Mouse (Mus musculus) erythroblast, adult 5-6 weeks (primary cell): ENCODE data around the gene Gpr176. TPM values are rescaled to one million over a fixed set of nuclear protein-coding genes. Genes with fewer than 3 reads are reported as not detected.
"Not testable (repeated sequence)": the region's sequence is repeated elsewhere in the genome, so short reads cannot be mapped to it uniquely, and the experiment has no call there.

ENCODE experiments used
- ATAC-seq: replicated peaks from 2 replicates; pipeline ENCODE4 v1.8.0; 2016; ENCODE audit warnings: moderate number of reproducible peaks, mild to moderate bottlenecking, moderate TSS enrichment, inconsistent platforms; ENCODE audit not compliant: poor library complexity, low FRiP score, severe bottlenecking
- total RNA-seq, 2 experiments: library from RNA; stranded (forward) in 1 of 2; stranded (reverse) in 1 of 2; fragments of 150-400 nt in 1 of 2; fragments of 200-764, 138-1000 nt in 1 of 2; gene quantifications; 2 replicates each; pipeline versions ENCODE4 v1.2.3 to v1.2.4; 2015 to 2017; ENCODE audit warnings: low replicate concordance in 2 of 2

Gene Gpr176
- total RNA-seq, 2 experiments from 2014 or later: not detected

DNA sequence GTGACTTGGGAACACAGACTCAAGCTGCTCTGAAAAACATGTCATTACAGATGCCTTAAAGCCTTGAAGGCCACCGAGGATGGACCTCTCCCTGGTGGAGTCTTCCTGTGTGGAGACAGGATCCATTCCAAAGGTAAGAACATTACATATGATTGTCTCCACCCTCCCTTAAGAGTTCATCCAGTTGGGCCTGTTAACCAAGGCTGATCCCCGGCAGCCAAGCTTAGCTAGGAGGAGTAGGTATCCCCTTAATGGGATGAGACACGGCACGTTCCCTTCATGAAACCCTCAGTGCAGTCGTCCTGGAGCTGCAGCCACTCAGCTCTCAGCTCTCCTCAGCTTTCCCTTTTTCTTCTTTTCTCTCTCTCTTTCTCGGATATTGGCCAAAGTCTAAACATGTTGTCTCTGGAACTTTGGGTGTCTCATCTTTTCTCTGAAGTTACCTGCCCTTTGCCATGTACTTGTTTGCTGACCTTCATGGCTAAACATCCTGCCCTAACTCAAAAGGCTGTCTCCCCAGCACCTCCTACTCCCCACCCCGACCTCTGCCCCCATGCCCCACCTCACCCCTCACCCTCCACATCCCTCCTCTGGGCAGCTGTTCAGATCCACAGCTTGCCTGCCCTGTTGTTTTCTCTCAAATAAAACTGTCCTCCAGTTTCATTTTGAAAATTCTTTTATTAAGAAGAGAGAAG is 67.2 kb downstream of the Gpr176 start:
- no peak for ATAC-seq

DNA sequence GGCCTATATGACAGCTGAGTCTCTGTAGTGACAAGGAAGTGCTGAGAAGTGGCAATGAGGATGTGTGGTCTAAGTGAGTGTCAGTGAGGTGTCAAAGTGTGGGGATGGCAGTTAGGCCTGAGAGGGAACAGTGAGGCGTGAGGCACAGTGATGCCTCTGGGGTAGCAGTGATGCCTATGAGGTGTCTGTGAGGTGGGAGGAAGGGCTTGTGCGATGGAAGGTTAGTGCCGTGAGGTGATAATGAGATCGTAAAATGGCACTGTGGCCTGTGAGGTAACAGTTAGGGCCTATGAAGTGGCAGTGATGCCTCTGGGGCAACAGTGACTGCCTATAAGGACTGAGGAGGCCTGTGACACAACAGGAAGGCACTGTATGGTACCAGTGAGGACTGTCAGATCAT is 69.8 kb downstream of the Gpr176 start:
- no peak; the same call in 1 of the 2 replicates for ATAC-seq

- ATAC-seq: no peak
Observed at GRCm38 (mm10) chr2:118301656-118302055, 71.6 kb downstream of the Gpr176 start.

GRCm38 (mm10) chr2:118301041-118301545 is 72.1 kb downstream of the Gpr176 start:
- no peak for ATAC-seq

DNA sequence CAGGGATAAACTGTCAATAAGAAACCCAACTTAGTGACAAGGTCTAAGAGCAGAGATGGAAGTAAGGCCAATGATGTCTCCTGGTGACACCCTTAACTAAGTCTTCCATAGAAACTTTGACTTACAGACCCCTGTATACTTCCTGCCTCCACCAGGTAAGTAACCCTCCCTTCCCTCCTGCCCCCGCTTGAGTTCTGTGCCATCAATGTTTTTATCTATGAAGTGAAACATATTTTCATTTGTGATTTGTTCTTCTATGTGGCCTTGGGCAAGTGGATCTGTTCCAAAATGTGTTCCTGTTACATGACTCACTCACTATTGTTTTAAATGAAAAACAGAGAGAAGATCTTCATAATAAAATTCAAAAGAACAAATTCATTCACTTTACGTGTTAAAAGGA is 73.2 kb downstream of the Gpr176 start:
- no peak for ATAC-seq

GRCm38 (mm10) chr2:118298601-118299000 is 74.6 kb downstream of the Gpr176 start:
- no peak for ATAC-seq

DNA sequence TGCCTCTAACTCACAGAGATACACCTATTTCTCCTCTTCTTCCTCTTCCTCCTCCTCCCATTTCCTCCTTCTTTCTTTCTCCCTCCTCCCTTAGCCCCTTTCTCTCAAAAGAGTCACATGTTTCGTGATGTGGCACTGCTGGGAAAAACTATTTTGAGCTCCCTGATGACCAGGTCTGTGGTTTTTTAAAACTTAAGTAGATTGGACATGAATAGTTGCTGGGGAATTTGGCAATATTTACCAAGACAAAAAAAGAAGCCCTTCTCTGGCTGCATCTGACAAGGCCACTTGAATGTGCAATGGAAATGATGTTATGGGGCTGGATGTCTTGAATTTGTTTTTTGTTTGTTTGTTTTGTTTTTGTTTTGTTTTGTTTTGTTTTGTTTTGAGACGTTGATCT is 75.3 kb downstream of the Gpr176 start:
- no peak for ATAC-seq

DNA sequence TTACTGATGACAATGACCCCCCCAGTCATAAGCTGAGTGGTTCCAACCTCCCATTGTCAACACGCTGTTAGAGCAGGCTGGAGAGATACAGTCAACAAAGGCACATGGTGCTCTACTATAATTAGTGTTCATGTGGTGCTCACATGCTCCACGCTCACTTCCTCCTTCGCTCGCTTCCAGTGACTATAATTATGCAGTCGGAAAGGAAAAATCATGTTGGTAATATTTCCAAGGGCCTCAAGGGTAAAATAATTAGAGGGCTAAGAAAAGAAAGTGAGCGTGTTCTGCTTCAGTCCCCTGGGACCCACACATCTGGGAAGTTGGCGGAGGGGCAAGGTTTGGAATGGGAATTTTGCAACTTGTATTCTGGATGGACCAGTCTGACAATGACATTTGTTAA is 77.7 kb downstream of the Gpr176 start:
- no peak for ATAC-seq

- no peak for ATAC-seq
Observed at GRCm38 (mm10) chr2:118293583-118293982, 79.6 kb downstream of the Gpr176 start.

DNA sequence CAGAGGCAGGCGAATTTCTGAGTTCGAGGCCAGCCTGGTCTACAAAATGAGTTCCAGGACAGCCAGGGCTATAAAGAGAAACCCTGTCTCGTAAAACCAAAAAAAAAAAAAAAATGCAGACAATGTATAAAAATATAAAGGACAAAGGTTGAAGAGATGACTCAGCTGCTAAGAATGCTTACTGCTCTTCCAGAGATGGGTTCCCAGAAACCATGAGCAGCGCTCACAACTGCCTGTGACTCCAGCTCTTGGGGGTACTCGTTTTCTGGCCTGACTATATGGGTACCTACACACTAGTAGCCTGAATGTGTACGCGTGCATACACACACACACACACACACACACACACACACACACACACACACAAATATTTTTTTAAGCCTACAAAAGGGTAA is 84.2 kb downstream of the Gpr176 start:
- ATAC-seq: not testable (repeated sequence)

DNA sequence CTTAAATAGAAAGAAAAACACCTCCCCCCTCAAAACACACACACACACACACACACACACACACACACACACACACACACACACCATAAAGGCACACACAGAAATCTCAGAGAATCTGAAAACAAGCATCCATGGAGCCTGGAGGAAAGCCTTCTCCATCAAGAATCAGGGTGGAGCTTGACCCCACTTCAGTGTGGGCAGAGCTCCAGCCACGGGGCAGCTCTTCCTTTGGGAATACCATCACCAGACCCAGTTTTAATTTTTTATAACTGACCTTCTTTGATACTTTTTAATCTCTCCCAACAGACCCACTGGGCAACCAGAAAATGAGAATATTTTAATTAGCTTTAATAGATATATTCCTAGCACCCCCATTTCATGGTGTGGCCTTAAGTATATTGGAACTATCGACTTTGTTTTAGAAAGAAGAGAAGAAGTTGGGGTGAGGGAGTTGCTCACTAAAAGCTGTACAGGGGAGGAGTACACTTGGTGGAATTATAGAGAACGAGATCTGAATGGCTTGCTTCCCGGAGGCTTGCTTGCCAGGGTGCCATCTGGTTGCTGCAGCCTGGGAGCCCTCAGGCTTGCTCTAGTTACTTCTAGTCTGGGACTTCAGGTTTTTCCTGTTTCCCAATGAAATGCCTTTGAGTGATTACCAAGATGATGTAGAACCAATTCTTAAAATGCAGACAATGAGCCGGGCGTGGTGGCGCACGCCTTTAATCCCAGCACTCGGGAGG is 84.7 kb downstream of the Gpr176 start:
- no peak for ATAC-seq

DNA sequence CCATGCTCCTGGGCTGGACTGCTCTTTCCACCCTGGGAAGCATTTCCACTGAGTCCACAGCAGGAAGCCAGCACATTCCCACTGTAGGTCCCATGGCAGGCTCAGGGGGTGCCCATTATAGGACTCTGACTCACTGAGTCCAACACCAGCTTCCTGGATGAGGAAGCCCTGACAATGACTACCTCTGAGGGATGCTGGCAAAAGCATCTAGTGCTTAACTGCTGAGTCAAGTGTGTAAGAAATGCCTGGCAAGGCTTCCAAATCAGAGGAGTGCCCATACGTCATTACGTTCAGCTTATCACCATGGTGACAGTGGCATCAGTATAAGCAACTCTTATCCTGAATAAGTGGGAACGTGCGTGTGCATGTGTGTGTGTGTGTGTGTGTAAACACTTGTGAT is 85.5 kb downstream of the Gpr176 start:
- ATAC-seq: no peak

- no peak for ATAC-seq
Observed at GRCm38 (mm10) chr2:118282467-118282866, 90.8 kb downstream of the Gpr176 start.

- ATAC-seq: no peak
Observed at GRCm38 (mm10) chr2:118278249-118278648, 95.0 kb downstream of the Gpr176 start.

GRCm38 (mm10) chr2:118271606-118272005 is 101.6 kb downstream of the Gpr176 start:
- no peak for ATAC-seq

DNA sequence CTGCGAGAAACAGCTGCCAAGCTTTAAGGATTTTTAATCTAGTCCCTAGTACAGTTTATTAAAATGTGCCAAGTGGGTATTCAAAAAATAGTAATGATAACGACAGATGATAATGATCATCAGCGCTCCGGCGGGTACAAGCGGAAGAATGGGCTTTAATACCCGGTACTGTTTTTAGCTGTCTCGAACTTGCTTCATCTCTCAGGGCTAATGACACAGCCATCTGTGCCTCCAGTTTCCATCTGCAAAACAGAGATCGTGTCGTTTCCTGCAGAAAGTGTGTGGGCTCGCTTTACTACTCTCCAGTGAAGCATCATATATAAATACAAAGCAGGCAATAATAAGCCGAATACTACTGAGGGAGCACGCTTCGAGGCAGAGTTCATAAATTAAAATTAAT is 103.0 kb downstream of the Gpr176 start:
- ATAC-seq: no peak

DNA sequence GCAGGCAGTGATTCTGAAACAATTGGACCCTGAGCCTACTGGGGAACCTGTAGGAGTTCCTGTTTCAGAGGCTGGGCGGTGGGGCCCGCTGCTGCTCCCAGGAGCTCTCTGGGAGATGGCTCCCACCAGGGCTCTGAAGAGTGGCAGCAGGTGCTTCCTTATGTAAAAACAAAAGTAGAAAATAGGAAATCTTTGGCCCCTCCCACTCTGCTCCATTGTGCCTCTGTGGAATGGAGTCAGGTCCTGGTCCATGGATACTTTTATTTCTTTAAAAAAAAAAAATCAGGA is 109.4 kb downstream of the Gpr176 start:
- ATAC-seq: no peak

DNA sequence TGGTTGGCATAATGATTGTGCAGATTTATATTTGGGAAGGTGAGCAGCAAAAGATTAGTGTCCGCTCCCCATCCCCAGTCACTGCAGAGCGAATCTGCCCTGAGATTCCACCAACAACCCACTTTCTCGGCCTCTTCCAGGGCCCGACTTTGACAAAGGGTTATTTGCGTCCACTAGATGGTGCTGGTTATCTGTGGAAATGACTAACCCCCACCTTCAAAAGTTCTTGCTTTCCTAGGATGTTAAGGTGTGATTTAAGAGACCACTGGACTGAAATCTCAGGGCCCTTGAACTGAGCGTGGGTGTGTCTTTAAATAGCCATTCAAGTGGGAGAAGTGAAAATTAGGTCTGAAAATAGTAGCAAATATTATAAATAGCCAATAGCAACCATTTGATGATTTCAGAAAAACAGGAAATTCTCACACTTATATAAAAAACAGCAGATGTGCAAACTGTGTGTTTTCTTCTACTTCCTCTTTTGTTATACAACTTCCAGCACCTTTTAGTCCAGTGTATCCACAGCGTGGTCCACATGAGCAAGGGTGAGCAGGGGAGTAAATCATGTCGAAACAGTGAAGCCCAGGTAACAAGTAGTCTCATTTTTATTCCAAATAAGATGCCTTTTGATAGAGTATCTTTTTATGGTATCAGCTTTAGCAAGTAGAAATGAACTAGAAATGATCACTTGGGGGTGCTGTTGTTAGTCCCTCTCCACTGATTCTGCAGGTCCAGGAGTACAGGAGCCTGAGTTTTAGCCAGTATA is 109.9 kb downstream of the Gpr176 start:
- no peak for ATAC-seq

DNA sequence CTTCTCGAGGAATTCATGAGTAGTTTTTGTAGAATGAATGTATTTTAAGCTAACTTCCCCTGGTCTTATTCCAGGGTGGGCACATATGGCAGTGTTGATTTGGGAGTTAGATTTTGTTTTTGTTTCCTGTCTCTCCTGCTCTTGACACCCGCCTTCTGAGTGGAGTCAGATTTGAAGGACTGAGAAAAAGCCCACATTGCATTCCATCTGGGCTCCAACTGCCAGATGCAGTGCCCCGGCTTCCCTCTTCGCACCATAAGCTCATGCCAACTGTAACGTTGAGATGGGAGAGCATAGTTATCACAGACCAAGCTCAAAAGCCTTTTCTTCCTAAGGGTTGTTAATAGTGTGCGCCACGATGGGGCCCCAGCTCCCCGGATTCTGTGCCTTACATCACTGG is 110.5 kb downstream of the Gpr176 start:
- ATAC-seq: no peak; the same call in 1 of the 2 replicates

DNA sequence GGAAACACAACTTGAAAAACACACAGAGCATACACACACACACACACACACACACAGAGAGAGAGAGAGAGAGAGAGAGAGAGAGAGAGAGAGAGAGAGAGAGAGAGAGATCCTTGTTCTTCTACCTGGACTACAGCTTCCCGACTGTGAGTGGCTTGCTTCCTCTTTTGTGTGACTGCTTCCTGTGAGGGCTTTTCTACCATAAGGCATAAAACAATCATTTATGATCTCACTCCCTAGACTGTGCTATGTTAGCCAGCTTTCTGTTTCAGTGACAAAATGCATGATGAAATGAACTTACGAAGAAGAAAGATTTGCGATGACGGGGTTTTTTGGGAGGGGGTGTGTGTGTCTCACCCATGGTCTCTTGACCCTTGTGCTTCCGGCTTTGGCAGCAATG is 113.5 kb downstream of the Gpr176 start:
- ATAC-seq: no peak

GRCm38 (mm10) chr2:118257094-118257493 is 116.1 kb downstream of the Gpr176 start:
- no peak for ATAC-seq
